Mouse (Mus musculus) neutrophil, adult 5-6 weeks (primary cell): Measurements from ENCODE around the gene Zfp280b. TPM values are rescaled to one million over a fixed set of nuclear protein-coding genes. Genes with fewer than 3 reads are reported as not detected.

ENCODE experiments used
- total RNA-seq: library from RNA; stranded (forward); fragments of 200-1000 nt; gene quantifications from 2 replicates; pipeline ENCODE4 v1.2.3, GENCODE M21; 2017

The Zfp280b gene
- total RNA-seq, 1 experiment from 2014 or later = 6.1 TPM

Other genes with a start within 250 kb of the Zfp280b start
- gene Gstt1, start 234.1 kb upstream of the Zfp280b start, total RNA-seq = not detected in 2 replicates
- not detected in 2 replicates for gene Gstt4, start 210.1 kb upstream of the Zfp280b start, total RNA-seq
- gene Gstt2, start 195.2 kb upstream of the Zfp280b start, total RNA-seq = 9.1 and 16.6 TPM in 2 replicates
- gene Mif, start 172.4 kb upstream of the Zfp280b start, total RNA-seq = 54.1 and 62.7 TPM in 2 replicates
- 1.2 and 2.0 TPM in 2 replicates for gene Derl3, start 139.2 kb upstream of the Zfp280b start, total RNA-seq
- 45.7 and 54.5 TPM in 2 replicates for gene Smarcb1, start 111.0 kb upstream of the Zfp280b start, total RNA-seq
- gene Chchd10, start 99.5 kb upstream of the Zfp280b start, total RNA-seq = 66.8 and 75.6 TPM in 2 replicates
- 1.5 and 2.0 TPM in 2 replicates for gene Mmp11, start 96.2 kb upstream of the Zfp280b start, total RNA-seq
- 0.81 TPM in 1 of 2 replicates, not detected in the other for gene Gm867, start 92.0 kb upstream of the Zfp280b start, total RNA-seq
- gene Vpreb3, start 89.6 kb upstream of the Zfp280b start, total RNA-seq = 76.5 and 79.1 TPM in 2 replicates
- 0.37 and 0.81 TPM in 2 replicates for gene Gm5134, start 78.1 kb upstream of the Zfp280b start, total RNA-seq
- not detected in 2 replicates for gene Slc5a4b, start 78.3 kb downstream of the Zfp280b start, total RNA-seq
- not detected in 2 replicates for gene Slc5a4a, start 114.8 kb downstream of the Zfp280b start, total RNA-seq
- gene Prmt2, start 205.2 kb downstream of the Zfp280b start, total RNA-seq = 7.4 and 8.6 TPM in 2 replicates
- gene S100b, start 221.2 kb downstream of the Zfp280b start, total RNA-seq = not detected in 2 replicates